Mouse (Mus musculus) liver, embryonic 14.5 days (tissue): Measurements from ENCODE around the gene Lbp. TPM values are rescaled to one million over a fixed set of nuclear protein-coding genes. Genes with fewer than 3 reads are reported as not detected.

Source experiments
- ATAC-seq: fragments of 200-750 bp; cut with Nextera tagmentation; 2 replicates; pipeline ENCODE4 v1.8.0; 2017; ENCODE audit warnings: moderate number of reproducible peaks, mild to moderate bottlenecking, moderate library complexity; ENCODE audit not compliant: insufficient read depth
- DNase-seq, 3 experiments: peaks; one replicate each; pipeline ENCODE4 v3.0.0-alpha.2; 2012 to 2013; ENCODE audit warnings: low read depth in 3 of 3, low spot score in 3 of 3
- H3K27ac ChIP-seq: fragments of 300-500 bp; sonication (generic); 2 replicates; pipeline ENCODE4 v1.5.1; 2014; ENCODE audit warnings: moderate library complexity, mild to moderate bottlenecking, control low read depth, inconsistent platforms
- H3K27me3 ChIP-seq: fragments of 300-500 bp; sonication (generic); 2 replicates; pipeline ENCODE4 v1.6.1; 2014; ENCODE audit warnings: mild to moderate bottlenecking, low read length, moderate library complexity; ENCODE audit not compliant: control insufficient read depth, insufficient read depth
- H3K36me3 ChIP-seq: fragments of 300-500 bp; sonication (generic); replicated peaks from 2 replicates; pipeline ENCODE4 v1.6.1; 2014; ENCODE audit warnings: low read depth; ENCODE audit not compliant: control insufficient read depth, insufficient read depth
- H3K4me1 ChIP-seq, 2 experiments: fragments of 200-500 bp in 1 of 2; fragments of 300-500 bp in 1 of 2; sonication (generic) in 1 of 2; replicated peaks; 2 replicates each; pipeline ENCODE4 v1.6.1; 2012 to 2014; ENCODE audit warnings: antibody characterized with exemption in 1 of 2, inconsistent platforms in 1 of 2, low read length in 1 of 2; ENCODE audit not compliant: control insufficient read depth in 2 of 2, insufficient read depth in 2 of 2
- H3K4me2 ChIP-seq: fragments of 300-500 bp; sonication (generic); 2 replicates; pipeline ENCODE4 v1.6.1; 2014; ENCODE audit warnings: low read depth, mild to moderate bottlenecking, control low read depth, moderate library complexity
- H3K4me3 ChIP-seq, 2 experiments: fragments of 200-500 bp in 1 of 2; fragments of 300-500 bp in 1 of 2; sonication (generic) in 1 of 2; 2 replicates each; pipeline ENCODE4 v1.5.1; 2012 to 2014; ENCODE audit warnings: low read depth in 2 of 2, low read length in 2 of 2, mild to moderate bottlenecking in 2 of 2, control low read depth in 1 of 2, inconsistent platforms in 1 of 2, moderate library complexity in 1 of 2; ENCODE audit not compliant: insufficient read depth in 1 of 2
- H3K9ac ChIP-seq: fragments of 300-500 bp; sonication (generic); replicated peaks from 2 replicates; pipeline ENCODE4 v1.6.1; 2014; ENCODE audit warnings: mild to moderate bottlenecking, control low read depth, moderate library complexity
- H3K9me3 ChIP-seq: fragments of 300-500 bp; sonication (generic); 2 replicates; pipeline ENCODE4 v1.6.1; 2016; ENCODE audit warnings: low read length, mixed read lengths; ENCODE audit not compliant: control insufficient read depth
- CTCF ChIP-seq: IDR thresholded peaks from 2 replicates; pipeline ENCODE4 v1.5.1; 2016; ENCODE audit warnings: antibody characterized with exemption, low read depth, control low read depth
- EP300 ChIP-seq: IDR thresholded peaks from 2 replicates; pipeline ENCODE4 v1.6.1; 2016; ENCODE audit warnings: antibody characterized with exemption, low read depth
- WGBS: fragments of 180-500 bp; shearing (Covaris S2); extraction: QIAGEN DNeasy Blood & Tissue Kit; methylation state at CpG from one replicate; pipeline ENCODE4 v1.1.7; 2014; ENCODE audit not compliant: insufficient replicate concordance; 5-methylcytosine and 5-hydroxymethylcytosine counted together
- polyA plus RNA-seq, 2 experiments: library from polyadenylated mRNA; depleted of rRNA in 1 of 2; stranded (reverse) in 1 of 2; unstranded in 1 of 2; fragments of >200 nt; fragmentation: Nextera tagmentation in 1 of 2; extraction: Ambion mirVana in 1 of 2; gene quantifications; 2 replicates each; pipeline versions ENCODE4 v1.2.1 to v1.2.3; 2012 to 2014

The Lbp gene
- polyA plus RNA-seq, 2 experiments = 22.9 to 31.6 TPM

DNA sequence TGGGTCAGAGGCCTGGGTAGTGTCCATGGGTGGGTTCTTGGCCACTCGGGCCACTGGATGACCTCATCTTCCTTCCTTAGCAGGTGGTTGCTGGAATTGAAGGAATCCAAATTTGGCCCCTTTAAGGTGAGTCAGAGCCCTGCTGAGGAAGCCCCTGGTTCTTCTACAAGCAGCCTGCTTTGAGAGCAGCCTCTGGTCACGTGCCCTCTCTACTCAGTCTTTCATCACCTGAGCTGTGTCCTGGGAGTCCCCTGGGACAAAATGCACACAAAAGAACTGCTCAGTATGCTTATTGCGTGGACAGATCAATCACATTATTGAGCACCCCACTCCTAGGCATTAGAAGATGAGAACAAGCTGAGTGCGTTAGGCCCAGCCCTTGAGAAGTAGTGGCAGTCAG, 29.4 kb upstream of the Lbp start:
- DNase-seq (no peak), ATAC-seq (no peak)
- H3K27me3 ChIP-seq = no peaks in the 10 kb centered on the region
- no peak overlapping the region for H3K4me3 ChIP-seq
- H3K4me2 ChIP-seq = no peak overlapping the region
- no peaks in the 10 kb centered on the region for H3K9me3 ChIP-seq
- TF ChIP-seq EP300 (no peak), CTCF (no peak)
- WGBS = 55% methylated on average over 4 of the region's 4 CpGs
- H3K36me3 ChIP-seq = no peaks in the 10 kb centered on the region
- no peak overlapping the region for H3K27ac ChIP-seq
- no peaks in the 10 kb centered on the region for H3K4me1 ChIP-seq
- H3K9ac ChIP-seq = no peak overlapping the region

DNA sequence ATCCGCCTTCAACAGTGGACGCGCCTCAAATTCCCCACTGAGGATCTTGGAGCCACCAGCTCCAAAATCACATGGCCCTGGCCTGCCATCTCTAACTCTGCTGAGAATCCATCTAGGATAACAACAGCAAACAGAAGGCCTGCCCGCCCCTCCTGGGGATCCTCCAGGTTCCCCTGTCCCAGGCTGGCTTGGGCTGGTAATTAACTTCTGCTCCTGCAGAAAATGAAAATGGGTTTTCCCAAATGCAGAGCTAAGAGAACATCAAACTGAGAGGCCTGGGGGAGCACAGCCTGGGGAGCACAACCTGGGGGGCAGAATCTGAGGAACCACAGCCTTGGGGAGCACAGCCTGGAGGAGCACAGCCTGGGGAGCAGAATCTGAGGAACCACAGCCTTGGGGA, 26.6 kb upstream of the Lbp start:
- no peaks in the 10 kb centered on the region for H3K9me3 ChIP-seq
- H3K4me1 ChIP-seq = no peaks in the 10 kb centered on the region
- H3K4me3 ChIP-seq = no peak overlapping the region
- no peaks in the 10 kb centered on the region for H3K27me3 ChIP-seq
- no peak overlapping the region for H3K4me2 ChIP-seq
- ATAC-seq (no peak), DNase-seq (no peak)
- no peak overlapping the region for H3K27ac ChIP-seq
- H3K9ac ChIP-seq = no peak overlapping the region
- 68% methylated on average over 4 of the region's 4 CpGs for WGBS
- H3K36me3 ChIP-seq = no peaks in the 10 kb centered on the region
- TF ChIP-seq EP300 (no peak), CTCF (no peak)

DNA sequence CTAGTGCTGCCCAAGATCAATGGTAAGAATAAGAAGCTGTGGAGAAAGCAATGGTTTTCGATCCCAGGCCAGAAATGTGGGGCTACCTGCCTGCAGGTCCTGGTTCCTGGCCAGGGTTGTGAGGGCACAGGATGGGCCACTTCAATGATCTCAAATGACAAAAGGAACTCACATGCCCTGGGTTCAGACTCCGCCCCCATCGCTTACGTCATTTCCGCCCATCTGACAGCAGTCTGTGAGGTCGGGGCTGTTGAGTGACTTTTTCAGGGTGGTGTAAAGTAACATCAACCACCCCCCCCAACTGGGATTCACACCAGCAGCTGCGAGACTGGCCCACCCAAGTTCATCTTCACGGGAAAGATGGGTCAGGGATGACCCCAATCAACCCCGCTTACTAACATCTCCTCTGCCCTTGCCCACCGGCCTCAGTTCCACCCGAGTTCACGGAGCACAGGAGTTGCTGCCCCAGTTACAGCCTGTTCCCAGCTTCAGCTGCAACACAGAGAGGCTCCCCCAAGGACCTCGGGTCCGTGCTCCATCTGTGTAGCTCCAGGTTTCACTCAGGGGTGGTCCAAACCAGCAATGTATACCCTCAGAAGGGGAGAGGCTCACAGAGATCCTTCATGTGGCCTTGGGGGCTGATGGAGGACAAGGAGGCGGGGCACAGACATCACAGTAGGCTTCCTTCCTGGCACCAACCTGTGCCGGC, 24.6 kb upstream of the Lbp start:
- Histone ChIP-seq H3K9ac (no peak overlapping the region), H3K9me3 (no peaks in the 10 kb centered on the region), H3K36me3 (no peaks in the 10 kb centered on the region), H3K4me2 (no peak overlapping the region), H3K27ac (no peak overlapping the region), H3K27me3 (no peaks in the 10 kb centered on the region), H3K4me3 (no peak overlapping the region), H3K4me1 (no peaks in the 10 kb centered on the region; a peak in 1 of 4 replicates)
- TF ChIP-seq CTCF = no peak
- no peak for TF ChIP-seq EP300
- 44% methylated on average over 16 of the region's 16 CpGs for WGBS
- DNase-seq (no peak), ATAC-seq (no peak)

DNA sequence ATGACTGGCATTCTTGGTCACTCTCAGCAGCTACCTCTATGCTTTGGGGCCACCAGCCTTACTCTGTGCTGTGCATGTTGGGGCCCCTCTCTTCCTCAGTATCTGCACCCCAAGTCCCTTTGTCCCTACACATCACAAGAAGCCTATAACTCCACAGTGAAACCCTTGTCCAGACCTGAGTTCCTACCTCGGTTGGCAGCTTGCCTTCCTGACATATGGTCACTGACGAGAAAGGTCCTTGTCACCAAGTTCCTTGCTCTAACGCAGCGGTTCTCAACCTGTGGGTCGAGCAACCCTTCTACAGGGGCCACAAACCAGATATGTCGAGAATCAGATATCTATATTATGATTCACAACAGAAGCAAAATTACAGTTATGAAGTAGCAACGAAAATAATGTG, 23.2 kb upstream of the Lbp start:
- 47% methylated on average over 7 of the region's 7 CpGs for WGBS
- H3K4me3 ChIP-seq = no peak overlapping the region
- TF ChIP-seq EP300 = no peak
- no peak for TF ChIP-seq CTCF

DNA sequence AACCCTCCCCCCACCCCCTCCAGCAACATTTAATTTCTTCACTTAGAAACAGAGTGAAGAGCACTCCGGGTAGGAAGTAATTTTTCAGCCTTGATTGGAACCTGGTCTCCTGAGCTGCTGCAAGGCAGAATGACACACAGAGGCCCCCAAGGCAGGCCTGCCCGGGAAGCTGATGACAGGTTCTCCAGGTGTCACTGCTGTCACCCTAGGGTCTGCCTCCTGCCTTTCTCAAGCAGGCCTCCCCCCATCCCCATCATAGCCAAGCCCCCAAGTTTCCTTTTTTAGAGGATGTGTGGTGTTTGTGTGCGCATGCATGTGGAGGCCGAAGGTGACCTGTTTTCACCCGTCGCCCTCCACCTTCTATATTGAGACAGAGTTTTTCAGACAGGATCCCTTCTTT, 22.5 kb upstream of the Lbp start:
- Histone ChIP-seq H3K36me3 (no peaks in the 10 kb centered on the region), H3K27ac (no peak overlapping the region), H3K9ac (no peak overlapping the region), H3K4me1 (no peaks in the 10 kb centered on the region; a peak in 1 of 4 replicates), H3K4me3 (no peak overlapping the region), H3K27me3 (no peaks in the 10 kb centered on the region), H3K9me3 (no peaks in the 10 kb centered on the region), H3K4me2 (no peak overlapping the region)
- no peak for DNase-seq
- TF ChIP-seq CTCF = no peak
- no peak for TF ChIP-seq EP300
- 65% methylated on average over 6 of the region's 6 CpGs for WGBS
- ATAC-seq = no peak

More for the DNA sequence above, 23.2 kb upstream of the Lbp start:
- Histone ChIP-seq H3K4me1 (no peaks in the 10 kb centered on the region; a peak in 1 of 4 replicates), H3K27ac (no peak overlapping the region), H3K9me3 (no peaks in the 10 kb centered on the region), H3K36me3 (no peaks in the 10 kb centered on the region), H3K27me3 (no peaks in the 10 kb centered on the region), H3K9ac (no peak overlapping the region), H3K4me2 (no peak overlapping the region)
- no peak for ATAC-seq
- DNase-seq = no peak
